Mouse (Mus musculus): ENCODE results near the gene Cage1. TPM values are rescaled to one million over a fixed set of nuclear protein-coding genes. Genes with fewer than 3 reads are reported as not detected.

The Cage1 gene
- 0.97 and 1.2 TPM in 2 replicates for polyA plus RNA-seq (2015; fragmentation: Nextera tagmentation; extraction: Ambion mirVana)

GRCm38 (mm10) chr13:38037044-38037687 lies at the start of gene Cage1:
TSS of gene Cage1 (minus strand) at chr13:38037069.
- peaks cover 13% of the 10 kb centered on the region for H3K36me3 ChIP-seq (ENCODE audit: control insufficient read depth, insufficient read depth)
- H3K9me3 ChIP-seq (replicated peaks; ENCODE audit: control insufficient read depth, low read length), result no peaks in the 10 kb centered on the region
- peak within 1 kb of the TSS; percentile 88 for H3K4me3 ChIP-seq (ENCODE audit: low read length)
- peaks cover 15% of the 10 kb centered on the region for H3K4me1 ChIP-seq (ENCODE audit: control insufficient read depth, insufficient read depth, low read length)
- H3K27ac ChIP-seq (ENCODE audit: low read length), result peak within 1 kb of the TSS; percentile 81
- ATAC-seq (replicated peaks; ENCODE audit: extremely low read depth, insufficient read depth, low FRiP score), result peak; percentile 94
- peak within 1 kb of the TSS; percentile 93 for H3K9ac ChIP-seq (ENCODE audit: low read length)
- H3K4me2 ChIP-seq (ENCODE audit: low read depth, low read length), result peak within 1 kb of the TSS; percentile 93
- under 1% methylated on average over 47 of the region's 47 CpGs for WGBS
- H3K27me3 ChIP-seq (ENCODE audit: control insufficient read depth, insufficient read depth, low read length), result no peaks in the 10 kb centered on the region

GRCm38 (mm10) chr13:38081161-38081560 lies 44.3 kb upstream of the Cage1 start:
- WGBS, result 61% methylated on average over 7 of the region's 7 CpGs

GRCm38 (mm10) chr13:38080725-38081124 lies 43.9 kb upstream of the Cage1 start:
- no peak for ATAC-seq (replicated peaks; ENCODE audit: extremely low read depth, insufficient read depth, low FRiP score)
- Histone ChIP-seq H3K9ac (ENCODE audit: low read length) (no peak overlapping the region), H3K9me3 (replicated peaks; ENCODE audit: control insufficient read depth, low read length) (no peaks in the 10 kb centered on the region), H3K27ac (ENCODE audit: low read length) (no peak overlapping the region), H3K36me3 (ENCODE audit: control insufficient read depth, insufficient read depth) (no peaks in the 10 kb centered on the region), H3K4me2 (ENCODE audit: low read depth, low read length) (no peak overlapping the region), H3K4me3 (ENCODE audit: low read length) (no peak overlapping the region), H3K27me3 (ENCODE audit: control insufficient read depth, insufficient read depth, low read length) (no peaks in the 10 kb centered on the region), H3K4me1 (ENCODE audit: control insufficient read depth, insufficient read depth, low read length) (peaks cover 5% of the 10 kb centered on the region; the same call in 1 of the 2 replicates)
- WGBS, result 83% methylated on average over 14 of the region's 14 CpGs

More at GRCm38 (mm10) chr13:38081161-38081560, 44.3 kb upstream of the Cage1 start:
- no peak overlapping the region for H3K27ac ChIP-seq (ENCODE audit: low read length)
- H3K4me1 ChIP-seq (ENCODE audit: control insufficient read depth, insufficient read depth, low read length), result peaks cover 5% of the 10 kb centered on the region; the same call in 1 of the 2 replicates
- H3K36me3 ChIP-seq (ENCODE audit: control insufficient read depth, insufficient read depth), result no peaks in the 10 kb centered on the region
- H3K9me3 ChIP-seq (replicated peaks; ENCODE audit: control insufficient read depth, low read length), result no peaks in the 10 kb centered on the region
- H3K9ac ChIP-seq (ENCODE audit: low read length), result no peak overlapping the region
- H3K27me3 ChIP-seq (ENCODE audit: control insufficient read depth, insufficient read depth, low read length), result no peaks in the 10 kb centered on the region
- no peak overlapping the region for H3K4me3 ChIP-seq (ENCODE audit: low read length)
- ATAC-seq (replicated peaks; ENCODE audit: extremely low read depth, insufficient read depth, low FRiP score), result no peak
- H3K4me2 ChIP-seq (ENCODE audit: low read depth, low read length), result no peak overlapping the region

- Histone ChIP-seq H3K4me1 (ENCODE audit: control insufficient read depth, insufficient read depth, low read length) (peaks cover 5% of the 10 kb centered on the region; the same call in 1 of the 2 replicates), H3K9me3 (replicated peaks; ENCODE audit: control insufficient read depth, low read length) (no peaks in the 10 kb centered on the region), H3K36me3 (ENCODE audit: control insufficient read depth, insufficient read depth) (no peaks in the 10 kb centered on the region), H3K9ac (ENCODE audit: low read length) (no peak overlapping the region), H3K4me2 (ENCODE audit: low read depth, low read length) (no peak overlapping the region), H3K27ac (ENCODE audit: low read length) (no peak overlapping the region), H3K27me3 (ENCODE audit: control insufficient read depth, insufficient read depth, low read length) (no peaks in the 10 kb centered on the region), H3K4me3 (ENCODE audit: low read length) (no peak overlapping the region)
- WGBS, result 52% methylated on average over 9 of the region's 9 CpGs
- ATAC-seq (replicated peaks; ENCODE audit: extremely low read depth, insufficient read depth, low FRiP score), result no peak
Measured at GRCm38 (mm10) chr13:38080014-38080413, 43.1 kb upstream of the Cage1 start.

- no peak overlapping the region for H3K4me3 ChIP-seq (ENCODE audit: low read length)
- 84% methylated on average over 5 of the region's 5 CpGs for WGBS
- ATAC-seq (replicated peaks; ENCODE audit: extremely low read depth, insufficient read depth, low FRiP score), result no peak
- H3K27ac ChIP-seq (ENCODE audit: low read length), result no peak overlapping the region
- H3K27me3 ChIP-seq (ENCODE audit: control insufficient read depth, insufficient read depth, low read length), result no peaks in the 10 kb centered on the region
- peaks cover 9% of the 10 kb centered on the region for H3K4me1 ChIP-seq (ENCODE audit: control insufficient read depth, insufficient read depth, low read length)
- H3K9me3 ChIP-seq (replicated peaks; ENCODE audit: control insufficient read depth, low read length), result no peaks in the 10 kb centered on the region
- no peak overlapping the region for H3K9ac ChIP-seq (ENCODE audit: low read length)
- no peak overlapping the region for H3K4me2 ChIP-seq (ENCODE audit: low read depth, low read length)
- H3K36me3 ChIP-seq (ENCODE audit: control insufficient read depth, insufficient read depth), result no peaks in the 10 kb centered on the region
Measured at GRCm38 (mm10) chr13:38079366-38079765, 42.5 kb upstream of the Cage1 start.

GRCm38 (mm10) chr13:38078836-38079235 lies 42.0 kb upstream of the Cage1 start:
- Histone ChIP-seq H3K4me2 (ENCODE audit: low read depth, low read length) (no peak overlapping the region), H3K4me3 (ENCODE audit: low read length) (no peak overlapping the region), H3K36me3 (ENCODE audit: control insufficient read depth, insufficient read depth) (no peaks in the 10 kb centered on the region), H3K4me1 (ENCODE audit: control insufficient read depth, insufficient read depth, low read length) (peaks cover 14% of the 10 kb centered on the region), H3K9me3 (replicated peaks; ENCODE audit: control insufficient read depth, low read length) (no peaks in the 10 kb centered on the region), H3K27me3 (ENCODE audit: control insufficient read depth, insufficient read depth, low read length) (no peaks in the 10 kb centered on the region), H3K9ac (ENCODE audit: low read length) (no peak overlapping the region), H3K27ac (ENCODE audit: low read length) (no peak overlapping the region)
- no peak for ATAC-seq (replicated peaks; ENCODE audit: extremely low read depth, insufficient read depth, low FRiP score)
- 54% methylated on average over 6 of the region's 6 CpGs for WGBS

- H3K4me2 ChIP-seq (ENCODE audit: low read depth, low read length), result no peak overlapping the region
- ATAC-seq (replicated peaks; ENCODE audit: extremely low read depth, insufficient read depth, low FRiP score), result no peak
- no peaks in the 10 kb centered on the region for H3K9me3 ChIP-seq (replicated peaks; ENCODE audit: control insufficient read depth, low read length)
- peaks cover 13% of the 10 kb centered on the region for H3K4me1 ChIP-seq (ENCODE audit: control insufficient read depth, insufficient read depth, low read length)
- no peak overlapping the region for H3K4me3 ChIP-seq (ENCODE audit: low read length)
- no peak overlapping the region for H3K27ac ChIP-seq (ENCODE audit: low read length)
- no peak overlapping the region for H3K9ac ChIP-seq (ENCODE audit: low read length)
- no peaks in the 10 kb centered on the region for H3K36me3 ChIP-seq (ENCODE audit: control insufficient read depth, insufficient read depth)
- H3K27me3 ChIP-seq (ENCODE audit: control insufficient read depth, insufficient read depth, low read length), result no peaks in the 10 kb centered on the region
- WGBS, result 31% methylated on average over 11 of the region's 11 CpGs
Measured at GRCm38 (mm10) chr13:38077113-38077512, 40.2 kb upstream of the Cage1 start.

GRCm38 (mm10) chr13:38074404-38074803 lies 37.5 kb upstream of the Cage1 start:
- Histone ChIP-seq H3K4me3 (ENCODE audit: low read length) (no peak overlapping the region), H3K36me3 (ENCODE audit: control insufficient read depth, insufficient read depth) (no peaks in the 10 kb centered on the region), H3K4me2 (ENCODE audit: low read depth, low read length) (no peak overlapping the region), H3K9ac (ENCODE audit: low read length) (peak overlapping the region; percentile 44), H3K4me1 (ENCODE audit: control insufficient read depth, insufficient read depth, low read length) (peaks cover 21% of the 10 kb centered on the region), H3K27me3 (ENCODE audit: control insufficient read depth, insufficient read depth, low read length) (no peaks in the 10 kb centered on the region), H3K9me3 (replicated peaks; ENCODE audit: control insufficient read depth, low read length) (no peaks in the 10 kb centered on the region), H3K27ac (ENCODE audit: low read length) (peak overlapping the region; percentile 78)
- ATAC-seq (replicated peaks; ENCODE audit: extremely low read depth, insufficient read depth, low FRiP score), result peak; percentile 53
- WGBS, result 15% methylated on average over 5 of the region's 5 CpGs

- Histone ChIP-seq H3K27ac (ENCODE audit: low read length) (peak overlapping the region; percentile 78), H3K4me1 (ENCODE audit: control insufficient read depth, insufficient read depth, low read length) (peaks cover 21% of the 10 kb centered on the region), H3K4me2 (ENCODE audit: low read depth, low read length) (no peak overlapping the region), H3K4me3 (ENCODE audit: low read length) (no peak overlapping the region), H3K27me3 (ENCODE audit: control insufficient read depth, insufficient read depth, low read length) (no peaks in the 10 kb centered on the region), H3K36me3 (ENCODE audit: control insufficient read depth, insufficient read depth) (no peaks in the 10 kb centered on the region), H3K9ac (ENCODE audit: low read length) (peak overlapping the region; percentile 44), H3K9me3 (replicated peaks; ENCODE audit: control insufficient read depth, low read length) (no peaks in the 10 kb centered on the region)
- 63% methylated on average over 18 of the region's 18 CpGs for WGBS
- ATAC-seq (replicated peaks; ENCODE audit: extremely low read depth, insufficient read depth, low FRiP score), result no peak
Measured at GRCm38 (mm10) chr13:38073374-38074307, 36.8 kb upstream of the Cage1 start.

Data from heart, embryonic 16.5 days (tissue).